Mouse (Mus musculus) liver, adult 2 months (tissue): ENCODE measurements at regions not wholly inside any gene's neighbourhood (a gene's known extent, or its start where the extent isn't known, plus 50 kb on each side); places are given as distances from the start of the nearest gene placed in this dataset.

Source experiments
- DNase-seq: peaks from one replicate; pipeline ENCODE4 v3.0.0-alpha.2; 2011; ENCODE audit warnings: low read depth, low spot score; ENCODE audit errors: extremely low read depth
- H3K27ac ChIP-seq: fragments of 200-500 bp; replicated peaks from 2 replicates; pipeline ENCODE4 v1.5.1; 2012; ENCODE audit warnings: low read depth, mild to moderate bottlenecking, control low read depth, inconsistent platforms, low read length; ENCODE audit not compliant: insufficient read depth
- H3K27me3 ChIP-seq: fragments of 200-500 bp; 2 replicates; pipeline ENCODE4 v1.6.1; 2012; ENCODE audit warnings: mild to moderate bottlenecking, moderate library complexity, low read length, inconsistent platforms; ENCODE audit not compliant: control insufficient read depth, insufficient read depth
- H3K36me3 ChIP-seq: fragments of 200-500 bp; 2 replicates; pipeline ENCODE4 v1.6.1; 2012; ENCODE audit warnings: low read length, inconsistent platforms; ENCODE audit not compliant: control insufficient read depth, insufficient read depth
- H3K4me1 ChIP-seq: fragments of 200-500 bp; 2 replicates; pipeline ENCODE4 v1.6.1; 2011; ENCODE audit warnings: low read length; ENCODE audit not compliant: control insufficient read depth, insufficient read depth
- H3K4me3 ChIP-seq: fragments of 200-500 bp; 2 replicates; pipeline ENCODE4 v1.5.1; 2011; ENCODE audit warnings: low read depth, mild to moderate bottlenecking, control low read depth, low read length, moderate library complexity; ENCODE audit not compliant: insufficient read depth
- H3K79me2 ChIP-seq: fragments of 200-500 bp; 2 replicates; pipeline ENCODE4 v1.6.1; 2012; ENCODE audit warnings: inconsistent platforms, mild to moderate bottlenecking, low read length, moderate library complexity; ENCODE audit not compliant: control insufficient read depth, insufficient read depth
- H3K9ac ChIP-seq: fragments of 200-500 bp; 2 replicates; pipeline ENCODE4 v1.6.1; 2012; ENCODE audit warnings: low read depth, mild to moderate bottlenecking, control low read depth, inconsistent platforms, low read length
- CTCF ChIP-seq: fragments of 200-500 bp; IDR thresholded peaks from 2 replicates; pipeline ENCODE4 v1.5.1; 2011; ENCODE audit warnings: low read depth, low read length, control low read depth
- POLR2A ChIP-seq: fragments of 200-500 bp; IDR thresholded peaks from 2 replicates; pipeline ENCODE4 v1.6.1; 2011; ENCODE audit warnings: low read length, control low read depth; ENCODE audit not compliant: insufficient read depth; ENCODE audit errors: extremely low read depth
- WGBS: fragments of 180-500 bp; shearing (Covaris S2); methylation state at CpG from one replicate; pipeline ENCODE4 v1.1.7; 2018; 5-methylcytosine and 5-hydroxymethylcytosine counted together

GRCm38 (mm10) chr5:106003321-106004291 is 127.2 kb downstream of the Zfp326 start:
- Histone ChIP-seq H3K4me3 (no peak overlapping the region), H3K4me1 (no peaks in the 10 kb centered on the region), H3K36me3 (no peaks in the 10 kb centered on the region), H3K27me3 (no peaks in the 10 kb centered on the region), H3K9ac (no peak overlapping the region), H3K79me2 (no peaks in the 10 kb centered on the region), H3K27ac (no peak overlapping the region)
- TF ChIP-seq CTCF: no peak
- no peak for TF ChIP-seq POLR2A
- 75% methylated on average over 28 of the region's 28 CpGs for WGBS
- no peak for DNase-seq

GRCm38 (mm10) chr5:106002330-106002729 is 126.0 kb downstream of the Zfp326 start:
- Histone ChIP-seq H3K9ac (no peak overlapping the region), H3K79me2 (no peaks in the 10 kb centered on the region), H3K27me3 (no peaks in the 10 kb centered on the region; the same call in 1 of the 2 replicates), H3K36me3 (no peaks in the 10 kb centered on the region), H3K27ac (no peak overlapping the region), H3K4me3 (no peak overlapping the region), H3K4me1 (no peaks in the 10 kb centered on the region)
- TF ChIP-seq CTCF (peak; percentile 23; the same call in 1 of the 2 replicates), POLR2A (no peak)
- WGBS: 25% methylated on average over 7 of the region's 7 CpGs
- DNase-seq: no peak

- Histone ChIP-seq H3K27ac (no peak overlapping the region), H3K4me3 (no peak overlapping the region), H3K4me1 (no peaks in the 10 kb centered on the region), H3K27me3 (no peaks in the 10 kb centered on the region; the same call in 1 of the 2 replicates), H3K36me3 (no peaks in the 10 kb centered on the region), H3K9ac (no peak overlapping the region), H3K79me2 (no peaks in the 10 kb centered on the region)
- DNase-seq: no peak
- no peak for TF ChIP-seq CTCF
- TF ChIP-seq POLR2A: no peak
- whole genome bisulfite sequencing: 74% methylated on average over 1 of the region's 1 CpGs
Observed at GRCm38 (mm10) chr5:105994218-105994617, 117.9 kb downstream of the Zfp326 start.

GRCm38 (mm10) chr5:105993066-105993760 is 116.8 kb downstream of the Zfp326 start:
- H3K27ac ChIP-seq: no peak overlapping the region
- H3K4me3 ChIP-seq: no peak overlapping the region
- WGBS: 82% methylated on average over 15 of the region's 15 CpGs
- H3K36me3 ChIP-seq: no peaks in the 10 kb centered on the region
- no peaks in the 10 kb centered on the region for H3K4me1 ChIP-seq
- H3K27me3 ChIP-seq: no peaks in the 10 kb centered on the region; the same call in 1 of the 2 replicates
- H3K9ac ChIP-seq: no peak overlapping the region
- no peak for DNase-seq
- H3K79me2 ChIP-seq: no peaks in the 10 kb centered on the region
- no peak for TF ChIP-seq CTCF
- TF ChIP-seq POLR2A: no peak

GRCm38 (mm10) chr5:105990777-105991176 is 114.4 kb downstream of the Zfp326 start:
- WGBS: 87% methylated on average over 12 of the region's 12 CpGs
- H3K9ac ChIP-seq: no peak overlapping the region
- H3K4me3 ChIP-seq: no peak overlapping the region
- TF ChIP-seq POLR2A (no peak), CTCF (no peak)
- H3K36me3 ChIP-seq: no peaks in the 10 kb centered on the region
- H3K79me2 ChIP-seq: no peaks in the 10 kb centered on the region
- H3K27ac ChIP-seq: no peak overlapping the region
- H3K4me1 ChIP-seq: no peaks in the 10 kb centered on the region
- no peak for DNase-seq
- no peaks in the 10 kb centered on the region for H3K27me3 ChIP-seq
